Mouse (Mus musculus): ENCODE measurements around the gene Itgb4.

Itgb4 gene

DNA sequence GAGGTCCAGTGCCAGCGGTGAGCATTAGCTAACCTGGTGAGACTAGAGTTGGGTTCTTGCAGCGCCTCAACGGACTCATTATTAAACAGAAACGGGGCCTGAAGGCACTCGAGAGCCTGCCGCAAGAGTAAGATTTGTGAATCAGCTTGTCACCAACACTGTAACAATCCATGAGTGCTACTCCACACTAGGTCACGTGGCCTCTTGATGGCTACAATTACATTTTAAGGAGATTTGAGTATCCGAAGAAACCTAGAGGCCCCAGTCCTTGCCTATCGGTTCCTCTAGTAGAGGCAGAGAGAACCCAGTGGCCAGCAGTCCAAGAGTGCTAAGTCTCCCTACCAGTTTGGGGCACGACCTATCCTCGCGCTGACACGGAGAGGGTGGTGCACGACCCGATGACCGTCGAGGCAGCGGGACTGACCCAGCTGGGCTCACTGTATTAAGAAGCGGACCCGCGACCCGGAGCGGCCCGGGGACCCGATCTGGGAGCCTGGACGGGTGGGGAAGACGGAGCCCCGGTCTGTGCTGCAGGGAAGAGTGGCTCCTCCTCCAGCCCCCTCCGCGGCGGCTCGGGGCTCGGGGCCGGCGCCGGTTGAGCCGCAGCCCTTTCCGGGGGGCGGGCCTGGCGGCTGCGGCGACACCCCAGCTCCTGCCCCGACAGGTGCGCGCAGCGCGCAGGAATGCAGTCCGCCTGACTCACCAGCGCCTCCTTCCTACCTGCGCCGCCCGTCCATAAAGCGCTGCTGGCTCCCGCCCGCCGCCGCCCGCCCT is at the start of gene Itgb4:
TSS of gene Itgb4 (plus strand) at position 401 of the 774 bp plus-strand sequence.
- DNase-seq: peak; percentile 81

DNA sequence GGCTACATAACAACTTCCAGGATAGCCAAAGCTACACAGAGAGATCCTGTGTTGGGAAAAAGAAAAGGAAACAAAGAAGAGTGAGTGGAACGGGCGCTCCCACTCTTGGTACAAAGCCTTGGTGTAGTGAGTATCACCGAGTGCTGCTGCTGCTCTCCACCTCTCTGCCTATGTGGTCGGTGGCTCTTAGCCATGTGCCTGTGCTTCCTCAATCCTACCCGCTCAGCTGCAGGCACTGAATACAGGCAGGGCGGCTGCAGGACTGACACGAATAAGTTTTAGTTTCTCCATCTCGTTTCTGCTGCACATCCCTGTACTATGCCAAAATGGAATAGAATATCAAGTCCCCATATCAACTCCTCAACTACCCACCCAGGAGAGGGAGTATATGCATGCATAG is 45.5 kb upstream of the Itgb4 start:
- DNase-seq: no peak

DNA sequence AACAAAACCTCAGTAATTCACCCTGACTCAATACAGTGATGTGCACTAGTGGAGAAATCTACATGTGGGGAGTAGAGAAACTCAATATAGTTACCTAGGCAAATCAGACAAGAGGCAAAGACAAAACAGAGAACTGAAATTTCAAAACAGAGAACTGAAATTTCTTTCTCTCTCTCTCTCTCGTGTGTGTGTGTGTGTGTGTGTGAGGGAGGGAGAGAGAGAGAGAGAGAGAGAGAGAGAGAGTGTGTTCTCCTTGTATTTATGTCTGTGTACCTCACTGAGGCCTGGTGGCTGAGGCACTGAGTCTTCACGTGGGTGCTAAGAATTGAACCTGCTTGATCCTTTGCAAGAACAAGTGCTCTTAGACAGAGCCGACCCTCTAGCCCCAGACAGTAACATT is 44.7 kb upstream of the Itgb4 start:
- no peak for DNase-seq

DNA sequence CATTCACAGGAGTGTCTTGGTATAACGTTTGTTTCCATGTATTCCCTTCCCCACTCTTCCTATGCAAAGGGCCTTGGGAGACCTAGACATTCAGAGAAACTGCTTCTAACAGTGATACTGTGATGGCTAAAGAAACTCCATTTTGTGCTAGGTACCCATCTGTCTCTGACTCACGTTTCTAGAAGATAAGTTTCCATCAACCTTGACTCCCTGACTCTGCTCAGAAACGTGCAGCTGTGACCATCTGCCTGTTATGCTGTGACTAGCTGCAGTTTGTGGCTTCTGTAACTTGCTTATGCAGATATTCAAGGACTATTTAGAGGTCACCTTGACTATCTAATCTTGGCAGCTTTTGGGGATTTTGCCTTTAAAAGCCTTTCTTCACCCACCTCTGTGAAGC is 43.3 kb upstream of the Itgb4 start:
- DNase-seq: no peak

- DNase-seq: peak; percentile 98
These were observed 41.3 kb upstream of the Itgb4 start, which contains the start of the genes Sap30bp and Recql5 for GRCm38 (mm10) chr11:115933108-115933746. Gene Sap30bp (plus strand): TSS chr11:115933282. Gene Recql5 (minus strand): TSS chr11:115933477.

DNA sequence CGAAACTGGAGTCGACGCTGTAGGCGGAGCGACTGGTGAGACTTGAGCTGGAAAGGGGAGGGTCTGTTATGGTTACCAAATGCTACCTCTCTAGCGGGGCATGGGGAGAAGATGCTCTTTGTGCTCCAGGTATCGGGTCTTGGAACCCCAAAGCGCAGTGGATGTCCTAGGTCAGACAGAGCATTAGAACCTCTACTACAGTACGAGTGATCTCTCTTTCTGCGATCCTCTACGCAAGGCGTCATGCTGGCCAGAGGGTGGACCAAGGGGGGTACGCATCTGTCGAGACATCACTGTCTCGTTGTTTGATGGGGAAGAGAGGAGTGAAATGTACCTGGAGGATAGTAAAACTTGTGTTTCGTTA is 40.8 kb upstream of the Itgb4 start:
- no peak for DNase-seq

GRCm38 (mm10) chr11:115939690-115940329 is 34.7 kb upstream of the Itgb4 start:
- peak; percentile 84 for DNase-seq

- no peak for DNase-seq
These were observed 32.5 kb upstream of the Itgb4 start for GRCm38 (mm10) chr11:115941980-115942379.

GRCm38 (mm10) chr11:115945247-115945646 is 29.3 kb upstream of the Itgb4 start:
- no peak for DNase-seq

- DNase-seq: no peak
These were observed 28.2 kb upstream of the Itgb4 start for GRCm38 (mm10) chr11:115946221-115946828.

DNA sequence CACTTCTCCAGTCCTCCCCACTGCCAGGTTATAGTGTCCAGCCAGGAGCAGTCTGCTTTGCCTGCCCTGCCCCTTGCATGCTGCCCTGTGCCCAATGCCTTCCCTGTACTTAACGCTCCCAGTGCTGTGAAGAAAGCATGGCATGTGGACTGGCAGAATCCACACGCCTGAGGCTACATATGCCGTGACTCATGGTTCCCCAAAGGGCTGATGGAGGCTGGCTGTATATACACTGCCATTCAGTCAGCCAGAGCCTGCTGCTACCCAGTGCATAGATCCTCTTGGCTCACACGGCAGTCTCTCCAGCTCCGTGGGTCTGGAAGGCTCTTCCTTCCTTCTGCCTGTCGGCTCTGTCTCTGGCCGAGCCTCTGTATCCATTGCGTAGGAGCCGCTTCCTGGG is 26.2 kb upstream of the Itgb4 start:
- DNase-seq: no peak

DNA sequence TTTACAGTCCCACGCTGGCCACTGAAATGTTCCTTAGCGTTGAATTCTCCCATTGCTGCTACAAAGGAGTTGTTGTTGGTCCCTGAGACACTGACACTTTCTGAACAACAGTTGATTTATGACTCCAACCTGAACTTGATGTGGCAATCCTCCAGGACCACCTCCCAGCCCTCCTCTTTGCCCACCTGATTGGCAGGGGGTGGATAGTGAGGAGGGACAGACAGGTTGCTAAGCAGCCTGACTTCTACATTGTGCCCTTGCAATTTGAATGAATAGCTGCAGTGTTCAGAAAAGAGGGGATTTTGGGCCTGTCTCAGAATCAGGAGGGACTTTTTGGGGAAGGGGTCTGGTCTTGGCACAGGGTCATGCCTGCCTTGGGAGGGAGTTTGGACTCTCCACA is 23.8 kb upstream of the Itgb4 start:
- DNase-seq: no peak

DNA sequence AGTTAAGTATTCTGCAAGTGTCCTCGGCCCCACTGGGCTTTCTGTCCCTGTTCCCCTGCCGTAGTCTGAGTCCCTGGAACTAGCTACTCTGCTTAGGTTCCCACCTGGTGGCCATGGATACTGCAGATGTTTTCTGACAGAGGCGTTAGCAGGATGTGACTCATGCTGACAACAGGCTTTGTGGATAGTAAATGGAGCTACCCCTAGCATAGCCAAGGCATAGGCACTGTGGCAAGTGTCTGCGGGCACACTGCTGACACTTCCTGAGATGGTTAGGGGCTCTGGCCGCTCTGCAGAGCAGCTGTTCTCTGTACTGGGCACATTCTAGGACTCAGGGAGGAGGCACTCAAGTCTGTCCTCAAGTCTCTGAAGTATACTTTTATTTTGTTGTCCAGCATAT is 19.8 kb upstream of the Itgb4 start:
- DNase-seq: no peak

- peak; percentile 46 for DNase-seq
These were observed 19.2 kb upstream of the Itgb4 start for GRCm38 (mm10) chr11:115955195-115955858.

- DNase-seq: no peak
These were observed 18.1 kb upstream of the Itgb4 start for GRCm38 (mm10) chr11:115956453-115956852.

- no peak for DNase-seq
These were observed 16.5 kb upstream of the Itgb4 start for GRCm38 (mm10) chr11:115957971-115958370.

DNA sequence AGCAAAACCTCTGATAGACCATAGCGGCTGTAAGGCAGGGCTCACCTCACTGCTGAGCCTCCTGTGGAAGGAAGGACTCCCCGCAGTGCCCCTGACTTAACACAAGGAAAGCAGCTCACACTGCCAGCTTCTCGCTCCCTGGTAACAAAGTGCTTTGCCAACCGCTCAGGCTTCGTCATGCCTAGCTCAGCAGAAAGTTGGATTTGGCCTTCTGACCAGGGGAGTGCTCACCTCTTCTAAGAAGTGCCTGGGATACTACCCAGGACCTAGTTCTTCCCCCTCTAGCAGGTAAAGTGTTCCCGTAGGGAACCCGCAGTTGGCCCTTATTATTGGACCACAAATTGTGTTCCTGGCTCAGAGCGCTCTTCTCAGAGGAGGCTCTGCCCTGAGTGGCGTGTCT is 15.5 kb upstream of the Itgb4 start:
- DNase-seq: no peak

DNA sequence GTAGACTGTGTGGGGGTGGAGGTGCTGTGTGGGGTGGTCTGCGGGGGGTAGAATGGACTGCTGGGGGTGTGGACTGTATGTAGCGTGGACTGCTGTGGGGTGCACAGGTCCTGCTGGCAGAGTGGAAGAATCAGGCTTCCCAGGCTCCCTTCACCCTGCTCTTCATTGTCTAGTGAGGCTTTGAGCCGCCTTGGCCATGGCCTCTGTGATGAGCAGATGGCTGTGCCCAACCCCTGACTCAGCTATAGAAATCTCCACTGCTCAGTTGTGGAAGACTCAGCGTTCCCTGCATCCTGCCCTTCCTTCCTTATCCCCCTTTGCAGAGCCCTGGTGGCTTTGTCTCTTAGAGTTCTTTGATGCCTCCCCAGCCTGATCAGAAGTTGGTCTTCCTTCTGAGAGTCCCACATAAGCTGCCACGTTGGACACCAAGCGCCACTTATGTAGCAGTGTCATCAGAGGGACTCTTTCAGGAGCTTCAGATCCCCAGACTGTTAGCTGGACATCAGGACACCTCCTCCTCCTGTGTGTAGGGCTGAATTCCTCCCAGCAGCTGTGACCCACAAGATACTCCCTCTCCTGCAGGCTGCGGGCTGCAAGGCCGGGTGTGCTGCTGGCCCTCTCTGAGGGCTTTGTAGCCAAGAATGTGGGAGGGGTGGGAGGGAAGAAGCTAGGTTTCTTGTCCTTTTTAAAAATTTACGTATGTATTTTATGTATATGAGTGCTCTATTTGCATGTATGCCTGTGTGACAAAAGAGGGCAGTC is 11.7 kb upstream of the Itgb4 start:
- no peak for DNase-seq

GRCm38 (mm10) chr11:115964977-115965604 is 9.4 kb upstream of the Itgb4 start:
- peak; percentile 52 for DNase-seq

GRCm38 (mm10) chr11:115968731-115969405 is 5.6 kb upstream of the Itgb4 start:
- DNase-seq: no peak
